Mouse (Mus musculus) heart, embryonic 16.5 days (tissue): ENCODE data around the gene 1700015F17Rik. TPM values are rescaled to one million over a fixed set of nuclear protein-coding genes. Genes with fewer than 3 reads are reported as not detected.

Source experiments
- ATAC-seq: fragments of 200-750 bp; cut with Nextera tagmentation; replicated peaks from 2 replicates; pipeline ENCODE4 v1.8.0; 2017; ENCODE audit warnings: moderate number of reproducible peaks; ENCODE audit not compliant: insufficient read depth, low FRiP score; ENCODE audit errors: extremely low read depth
- H3K27ac ChIP-seq: fragments of 300-500 bp; sonication (generic); 2 replicates; pipeline ENCODE4 v1.5.1; 2014; ENCODE audit warnings: mild to moderate bottlenecking, low read length, control low read depth, moderate library complexity
- H3K27me3 ChIP-seq: fragments of 300-500 bp; sonication (generic); 2 replicates; pipeline ENCODE4 v1.6.1; 2014; ENCODE audit warnings: low read length, mixed read lengths; ENCODE audit not compliant: control insufficient read depth, insufficient read depth
- H3K36me3 ChIP-seq: fragments of 300-500 bp; sonication (generic); 2 replicates; pipeline ENCODE4 v1.6.1; 2014; ENCODE audit not compliant: control insufficient read depth, insufficient read depth
- H3K4me1 ChIP-seq: fragments of 300-500 bp; sonication (generic); 2 replicates; pipeline ENCODE4 v1.6.1; 2014; ENCODE audit warnings: low read length, mixed read lengths; ENCODE audit not compliant: control insufficient read depth, insufficient read depth
- H3K4me2 ChIP-seq: fragments of 300-500 bp; sonication (generic); 2 replicates; pipeline ENCODE4 v1.6.1; 2014; ENCODE audit warnings: low read depth, mild to moderate bottlenecking, control low read depth, low read length
- H3K4me3 ChIP-seq: fragments of 300-500 bp; sonication (generic); 2 replicates; pipeline ENCODE4 v1.5.1; 2014; ENCODE audit warnings: mild to moderate bottlenecking, control low read depth, low read length
- H3K9ac ChIP-seq: fragments of 300-500 bp; sonication (generic); 2 replicates; pipeline ENCODE4 v1.6.1; 2014; ENCODE audit warnings: low read length, control low read depth
- H3K9me3 ChIP-seq: fragments of 300-500 bp; sonication (generic); replicated peaks from 2 replicates; pipeline ENCODE4 v1.6.1; 2016; ENCODE audit warnings: low read length; ENCODE audit not compliant: control insufficient read depth
- WGBS: fragments of 180-500 bp; shearing (Covaris S2); extraction: QIAGEN DNeasy Blood & Tissue Kit; methylation state at CpG from one replicate; pipeline ENCODE4 v1.1.7; 2014; 5-methylcytosine and 5-hydroxymethylcytosine counted together
- polyA plus RNA-seq: library from polyadenylated mRNA; unstranded; fragments of >200 nt; fragmentation: Nextera tagmentation; extraction: Ambion mirVana; gene quantifications from 2 replicates; pipeline ENCODE4 v1.2.1, GENCODE M21; 2015

The 1700015F17Rik gene
- not detected in 2 replicates for polyA plus RNA-seq

DNA sequence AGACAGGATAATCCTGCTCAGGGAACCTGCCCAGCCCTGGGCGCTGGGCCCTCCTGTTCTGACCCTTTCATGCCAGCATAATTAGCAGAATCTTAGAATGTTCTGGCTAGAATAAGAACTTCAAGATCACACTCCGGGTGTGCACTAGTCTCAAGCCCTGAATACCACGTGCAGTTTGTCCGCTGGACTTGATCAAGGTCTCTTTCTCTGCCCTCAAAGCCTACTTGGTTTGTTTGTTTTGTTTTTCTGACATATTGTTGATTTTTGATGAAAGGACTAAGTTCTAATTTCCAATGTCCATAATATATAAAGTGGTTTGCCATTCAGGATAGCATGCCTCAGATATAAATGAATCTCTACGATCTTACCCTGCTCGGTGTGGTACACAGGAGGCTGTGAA, at the start of gene 1700015F17Rik:
Gene 1700015F17Rik, minus strand, starts transcription at position 101 of the 400 bp plus-strand sequence.
- H3K27ac ChIP-seq, result no peak within 1 kb of the TSS
- 89% methylated on average over 6 of the region's 6 CpGs for WGBS
- H3K9me3 ChIP-seq, result no peaks in the 10 kb centered on the region
- no peak for ATAC-seq
- H3K36me3 ChIP-seq, result no peaks in the 10 kb centered on the region
- H3K4me2 ChIP-seq, result no peak within 1 kb of the TSS
- H3K4me1 ChIP-seq, result no peaks in the 10 kb centered on the region
- H3K9ac ChIP-seq, result no peak within 1 kb of the TSS
- no peak within 1 kb of the TSS for H3K4me3 ChIP-seq
- no peaks in the 10 kb centered on the region for H3K27me3 ChIP-seq

DNA sequence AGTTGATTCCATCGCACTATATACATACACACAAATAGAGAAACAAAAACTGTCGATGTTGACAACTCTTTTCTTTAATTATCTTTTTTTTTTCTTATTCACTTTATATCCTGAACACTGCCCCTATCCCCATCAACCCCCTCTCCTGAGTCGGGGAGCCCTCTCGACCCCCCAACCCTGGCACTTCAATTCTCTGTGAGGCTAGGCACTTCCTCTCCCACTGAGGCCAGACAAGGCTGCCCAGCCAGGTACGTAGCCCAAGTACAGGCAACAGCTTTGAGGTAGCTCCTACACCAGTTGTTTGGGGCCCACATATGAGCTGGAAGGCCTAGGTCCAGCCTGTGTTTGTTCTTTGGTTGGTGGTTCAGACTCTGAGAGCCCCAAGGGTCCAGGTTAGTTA, 36.5 kb upstream of the 1700015F17Rik start:
- ATAC-seq, result no peak
- H3K4me2 ChIP-seq, result no peak overlapping the region
- peaks cover 4% of the 10 kb centered on the region; the same call in 1 of the 2 replicates for H3K36me3 ChIP-seq
- no peak overlapping the region for H3K4me3 ChIP-seq
- peaks cover 5% of the 10 kb centered on the region; the same call in 1 of the 2 replicates for H3K4me1 ChIP-seq
- no peak overlapping the region for H3K27ac ChIP-seq
- no peaks in the 10 kb centered on the region for H3K9me3 ChIP-seq
- 77% methylated on average over 5 of the region's 5 CpGs for WGBS
- H3K9ac ChIP-seq, result no peak overlapping the region
- no peaks in the 10 kb centered on the region for H3K27me3 ChIP-seq

DNA sequence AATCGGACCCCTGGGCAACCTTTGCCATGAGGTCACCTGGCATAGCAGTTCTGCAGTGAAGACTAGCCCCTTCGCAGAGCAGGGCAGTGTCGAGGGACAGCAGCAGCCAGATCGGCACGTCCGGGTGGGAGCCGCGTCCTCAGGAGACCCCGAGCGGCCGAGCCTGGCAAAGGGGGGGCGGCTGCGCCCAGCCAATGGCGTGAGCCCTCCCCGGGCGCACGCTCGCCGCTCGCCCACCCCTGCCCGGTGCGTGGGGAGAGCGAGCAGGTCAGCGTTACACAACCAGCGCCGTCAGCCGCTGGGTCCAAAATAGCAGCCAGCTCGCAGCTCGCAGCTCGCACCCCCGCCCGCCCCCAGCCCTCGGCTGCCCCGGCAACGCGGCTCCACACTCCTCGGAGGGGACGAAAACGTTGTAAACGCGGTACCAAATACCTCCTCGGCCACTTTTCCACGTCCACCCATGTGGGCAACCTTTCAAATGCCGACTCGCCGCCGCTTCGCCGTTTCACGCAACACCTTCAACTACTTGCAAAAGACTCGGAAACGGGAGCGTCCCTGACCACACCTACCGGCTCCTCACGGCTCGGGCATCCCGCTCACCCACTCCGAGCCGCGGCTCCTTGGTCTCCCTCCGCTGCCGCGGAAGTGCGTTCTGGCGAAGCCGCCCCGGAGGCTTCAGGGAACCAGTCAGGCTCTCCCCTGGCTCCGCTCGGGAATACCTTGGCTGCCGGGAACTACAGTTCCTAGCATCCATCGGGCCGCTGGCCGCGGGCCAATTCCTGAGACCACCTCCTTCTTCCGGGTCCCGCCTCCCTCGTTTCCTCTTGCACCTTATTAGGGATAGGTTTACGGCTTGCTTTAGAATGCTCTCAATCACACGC, 35.5 kb upstream of the 1700015F17Rik start, which contains the start of gene Cldn12:
Gene Cldn12, minus strand, starts transcription at position 763 of the 881 bp plus-strand sequence.
- Histone ChIP-seq H3K27ac (peak within 1 kb of the TSS; percentile 97), H3K4me1 (peaks cover 7% of the 10 kb centered on the region; the same call in 1 of the 2 replicates), H3K9ac (peak within 1 kb of the TSS; percentile 90), H3K36me3 (peaks cover 4% of the 10 kb centered on the region), H3K4me2 (peak within 1 kb of the TSS; percentile 61), H3K9me3 (no peaks in the 10 kb centered on the region), H3K4me3 (peak within 1 kb of the TSS; percentile 90), H3K27me3 (no peaks in the 10 kb centered on the region)
- ATAC-seq, result peak; percentile 95
- under 1% methylated on average over 79 of the region's 79 CpGs for WGBS

DNA sequence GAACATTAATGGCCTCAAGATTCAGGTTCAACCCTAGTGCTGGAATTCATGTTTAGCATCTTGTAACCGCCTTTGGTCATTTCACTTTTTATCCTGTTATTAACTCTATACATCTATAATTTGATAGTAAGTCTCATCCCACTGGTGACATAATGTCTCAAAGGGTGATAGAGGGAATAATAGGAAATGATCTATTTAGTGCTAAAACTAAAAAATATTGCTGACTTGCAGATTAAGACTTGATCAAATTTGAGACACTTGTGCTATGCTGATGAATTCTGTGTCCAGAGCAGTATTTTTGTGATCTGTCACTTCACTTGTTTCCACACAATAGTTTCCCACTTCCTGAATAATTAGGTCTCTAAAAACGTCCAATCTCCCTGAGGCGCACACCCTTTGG, 32.5 kb upstream of the 1700015F17Rik start:
- Histone ChIP-seq H3K4me1 (peaks cover 7% of the 10 kb centered on the region; the same call in 1 of the 2 replicates), H3K9me3 (no peaks in the 10 kb centered on the region), H3K4me3 (no peak overlapping the region), H3K27ac (no peak overlapping the region), H3K27me3 (no peaks in the 10 kb centered on the region), H3K36me3 (peaks cover 4% of the 10 kb centered on the region), H3K9ac (no peak overlapping the region), H3K4me2 (no peak overlapping the region)
- no peak for ATAC-seq
- WGBS, result 85% methylated on average over 3 of the region's 3 CpGs

DNA sequence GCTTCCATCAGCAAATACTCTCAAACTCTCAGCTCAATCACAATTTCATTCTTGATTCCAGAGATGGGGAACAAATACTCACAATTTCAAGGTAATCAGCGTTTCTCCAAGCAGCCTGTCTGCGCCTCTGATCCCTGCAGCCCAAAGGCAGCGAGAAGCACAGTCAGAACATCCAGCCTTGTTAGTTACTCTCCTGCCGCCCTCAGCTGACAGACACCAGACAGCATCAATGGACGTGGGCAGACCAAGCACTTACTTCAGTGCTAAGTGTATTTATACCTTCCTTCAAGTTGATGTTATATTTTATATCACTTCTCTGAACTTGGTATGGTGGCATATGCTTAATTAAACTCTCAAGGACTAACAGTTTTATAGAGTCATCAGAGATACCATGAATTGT, 32.0 kb upstream of the 1700015F17Rik start:
- H3K27ac ChIP-seq, result no peak overlapping the region
- no peak for ATAC-seq
- WGBS, result 59% methylated on average over 5 of the region's 5 CpGs
- no peak overlapping the region for H3K9ac ChIP-seq
- H3K4me1 ChIP-seq, result peaks cover 7% of the 10 kb centered on the region; the same call in 1 of the 2 replicates
- no peaks in the 10 kb centered on the region for H3K27me3 ChIP-seq
- no peaks in the 10 kb centered on the region for H3K9me3 ChIP-seq
- no peak overlapping the region for H3K4me2 ChIP-seq
- no peak overlapping the region for H3K4me3 ChIP-seq
- peaks cover 4% of the 10 kb centered on the region for H3K36me3 ChIP-seq

DNA sequence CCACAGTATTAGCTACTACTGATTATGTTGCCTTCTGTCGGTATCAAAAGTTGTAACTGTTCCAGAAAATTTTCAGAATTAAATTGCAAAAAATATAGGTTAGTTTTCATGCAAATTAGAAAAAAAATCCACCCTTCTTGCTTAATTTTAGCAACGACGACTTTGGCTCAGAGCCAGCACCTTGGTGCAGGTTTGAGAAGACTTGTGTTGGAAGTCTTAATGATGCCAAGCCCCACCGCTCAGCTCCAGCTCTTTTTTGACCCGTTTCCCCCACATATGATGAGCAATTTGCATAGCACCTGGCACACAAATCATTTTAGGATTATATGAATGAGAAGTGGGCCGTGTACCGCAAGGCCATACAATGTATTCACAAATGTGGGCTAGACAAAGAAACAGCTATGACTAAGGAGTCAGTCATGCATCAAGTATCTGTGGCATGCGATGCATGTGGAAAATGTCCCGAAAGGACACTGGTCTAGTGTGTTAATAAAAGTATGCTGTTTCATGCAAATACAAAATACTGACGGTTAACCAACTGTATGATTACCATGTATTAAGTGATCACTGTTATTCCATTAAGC, 31.5 kb upstream of the 1700015F17Rik start:
- H3K4me1 ChIP-seq, result peaks cover 7% of the 10 kb centered on the region; the same call in 1 of the 2 replicates
- H3K27ac ChIP-seq, result no peak overlapping the region
- no peaks in the 10 kb centered on the region for H3K9me3 ChIP-seq
- no peak overlapping the region for H3K9ac ChIP-seq
- H3K27me3 ChIP-seq, result no peaks in the 10 kb centered on the region
- H3K4me2 ChIP-seq, result 0 out of 2 replicates have a peak overlapping the region, but pooled peaks have one; percentile 14
- ATAC-seq, result no peak
- peaks cover 4% of the 10 kb centered on the region for H3K36me3 ChIP-seq
- WGBS, result 59% methylated on average over 10 of the region's 10 CpGs
- H3K4me3 ChIP-seq, result no peak overlapping the region

DNA sequence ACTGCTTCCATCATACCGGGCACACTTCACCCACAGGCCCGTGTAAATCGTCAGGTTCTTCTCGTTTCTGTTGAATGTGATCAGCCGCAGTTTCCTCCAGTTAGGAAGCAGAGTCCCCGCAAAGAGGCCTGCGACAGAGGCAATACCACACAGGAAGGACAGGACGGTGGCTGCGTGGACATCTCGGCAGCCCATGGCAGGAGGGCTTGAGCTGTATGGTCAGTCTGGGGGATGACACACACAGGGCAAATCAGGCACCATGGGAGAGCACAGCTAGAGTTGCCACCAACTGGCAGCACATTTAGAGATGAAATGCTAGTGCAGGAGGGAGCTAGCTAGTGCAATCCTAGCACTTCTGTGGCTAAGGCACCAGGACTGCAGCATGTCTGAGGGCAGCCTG, 29.3 kb upstream of the 1700015F17Rik start:
- Histone ChIP-seq H3K4me2 (no peak overlapping the region), H3K27ac (no peak overlapping the region), H3K4me3 (no peak overlapping the region), H3K9me3 (no peaks in the 10 kb centered on the region), H3K9ac (no peak overlapping the region), H3K27me3 (no peaks in the 10 kb centered on the region), H3K36me3 (peaks cover 4% of the 10 kb centered on the region), H3K4me1 (peaks cover 4% of the 10 kb centered on the region; the same call in 1 of the 2 replicates)
- WGBS, result 86% methylated on average over 10 of the region's 10 CpGs
- no peak for ATAC-seq

DNA sequence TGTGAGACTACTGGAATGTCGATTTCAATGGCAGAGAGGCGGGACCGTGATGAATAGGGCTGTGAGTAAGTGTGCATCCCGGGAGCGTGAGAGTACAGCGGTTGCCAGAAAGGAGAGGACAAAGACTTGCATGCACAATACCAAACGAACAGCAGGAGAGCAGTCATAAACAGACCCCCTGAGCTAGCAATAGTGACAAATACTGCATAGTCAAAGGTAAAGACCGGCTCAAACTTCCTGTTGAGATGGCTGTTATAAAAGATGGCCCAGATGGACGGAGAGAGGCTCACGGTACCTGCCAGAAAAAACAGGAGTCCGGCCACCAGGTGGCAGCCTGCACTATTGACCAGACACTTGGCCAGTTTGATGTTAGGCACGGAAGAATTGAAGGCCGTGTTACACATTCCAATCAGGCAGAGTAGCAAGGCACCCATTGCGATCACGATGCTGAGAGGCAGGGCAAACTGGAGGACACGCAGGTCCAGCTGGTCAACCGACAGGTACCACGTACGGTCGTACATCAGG, 28.8 kb upstream of the 1700015F17Rik start:
- Histone ChIP-seq H3K27me3 (no peaks in the 10 kb centered on the region), H3K9me3 (no peaks in the 10 kb centered on the region), H3K9ac (no peak overlapping the region), H3K4me2 (no peak overlapping the region), H3K27ac (no peak overlapping the region), H3K36me3 (peaks cover 4% of the 10 kb centered on the region), H3K4me3 (no peak overlapping the region), H3K4me1 (peaks cover 4% of the 10 kb centered on the region; the same call in 1 of the 2 replicates)
- no peak for ATAC-seq
- 59% methylated on average over 20 of the region's 20 CpGs for WGBS

DNA sequence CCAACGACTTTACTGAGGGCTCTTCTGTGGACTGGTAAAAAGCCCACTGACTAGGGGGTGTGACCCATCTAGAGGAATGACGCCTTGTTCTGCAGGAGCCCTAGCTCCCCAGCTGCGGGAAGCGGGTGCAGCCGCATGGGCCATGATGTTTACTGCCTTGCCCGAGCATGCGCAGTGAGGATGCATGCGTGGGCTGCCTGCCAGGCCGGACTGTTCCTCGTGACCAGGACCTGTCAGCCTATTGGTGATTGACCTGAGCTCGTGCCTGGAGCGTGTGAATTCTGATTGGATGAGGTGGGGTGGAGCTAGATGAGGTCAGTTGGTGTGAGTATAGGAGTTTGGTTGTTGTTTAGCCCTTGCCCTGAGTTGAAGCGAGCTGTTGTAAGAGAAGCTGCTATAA, 25.5 kb upstream of the 1700015F17Rik start:
- Histone ChIP-seq H3K9me3 (no peaks in the 10 kb centered on the region), H3K4me2 (no peak overlapping the region), H3K36me3 (no peaks in the 10 kb centered on the region), H3K4me3 (no peak overlapping the region), H3K27ac (no peak overlapping the region), H3K4me1 (no peaks in the 10 kb centered on the region), H3K27me3 (no peaks in the 10 kb centered on the region), H3K9ac (no peak overlapping the region)
- WGBS, result 89% methylated on average over 13 of the region's 13 CpGs
- no peak for ATAC-seq
